Mouse (Mus musculus) urinary bladder, postnatal 36 days (tissue): ENCODE measurements at regions not wholly inside any gene's neighbourhood (a gene's known extent, or its start where the extent isn't known, plus 50 kb on each side); places are given as distances from the start of the nearest gene placed in this dataset.
"Not testable (repeated sequence)": the region's sequence is repeated elsewhere in the genome, so short reads cannot be mapped to it uniquely, and the experiment has no call there.

Experiments
- DNase-seq, 2 experiments: peaks; one replicate each; pipeline ENCODE4 v3.0.0; 2022; ENCODE audit warnings: low spot score in 2 of 2, mixed read lengths in 1 of 2

GRCm38 (mm10) chr6:48341367-48341766 lies 54.0 kb upstream of the Krba1 start:
- not testable (repeated sequence) for DNase-seq

- not testable (repeated sequence) for DNase-seq
Measured at GRCm38 (mm10) chr6:48336964-48337363, 58.4 kb upstream of the Krba1 start.

- no peak for DNase-seq
Measured at GRCm38 (mm10) chr6:48288011-48288410, 107.4 kb upstream of the Krba1 start.

- not testable (repeated sequence) for DNase-seq
Measured at GRCm38 (mm10) chr6:48279646-48280045, 115.7 kb upstream of the Krba1 start.

- DNase-seq, result not testable (repeated sequence)
Measured at GRCm38 (mm10) chr6:48261563-48261962, 133.8 kb upstream of the Krba1 start.

- not testable (repeated sequence) for DNase-seq
Measured at GRCm38 (mm10) chr6:48252989-48253388, 142.4 kb upstream of the Krba1 start.

- DNase-seq, result no peak
Measured at GRCm38 (mm10) chr6:48251954-48252353, 143.4 kb upstream of the Krba1 start.

- DNase-seq, result not testable (repeated sequence)
Measured at GRCm38 (mm10) chr6:48244191-48244590, 151.2 kb upstream of the Krba1 start.

- no peak for DNase-seq
Measured at GRCm38 (mm10) chr6:48227431-48227830, 141.0 kb upstream of the Zfp746 start.

- DNase-seq, result no peak
Measured at GRCm38 (mm10) chr6:48224206-48224605, 137.8 kb upstream of the Zfp746 start.

GRCm38 (mm10) chr6:48222971-48223370 lies 136.6 kb upstream of the Zfp746 start:
- DNase-seq, result no peak

- DNase-seq, result not testable (repeated sequence)
Measured at GRCm38 (mm10) chr6:48221806-48222205, 135.4 kb upstream of the Zfp746 start.

- no peak for DNase-seq
Measured at GRCm38 (mm10) chr6:48215212-48215611, 128.8 kb upstream of the Zfp746 start.

- DNase-seq, result no peak
Measured at GRCm38 (mm10) chr6:48209739-48210138, 123.3 kb upstream of the Zfp746 start.

GRCm38 (mm10) chr6:48209103-48209502 lies 122.7 kb upstream of the Zfp746 start:
- no peak for DNase-seq

- no peak for DNase-seq
Measured at GRCm38 (mm10) chr6:48205722-48206121, 119.3 kb upstream of the Zfp746 start.

- no peak for DNase-seq
Measured at GRCm38 (mm10) chr6:48199951-48200350, 113.6 kb upstream of the Zfp746 start.

- no peak for DNase-seq
Measured at GRCm38 (mm10) chr6:48198806-48199205, 112.4 kb upstream of the Zfp746 start.

GRCm38 (mm10) chr6:48197696-48198378 lies 111.4 kb upstream of the Zfp746 start:
- DNase-seq, result no peak

- DNase-seq, result not testable (repeated sequence)
Measured at GRCm38 (mm10) chr6:48188363-48188762, 102.0 kb upstream of the Zfp746 start.

GRCm38 (mm10) chr6:48185311-48185710 lies 98.9 kb upstream of the Zfp746 start:
- no peak for DNase-seq

- DNase-seq, result no peak
Measured at GRCm38 (mm10) chr6:48178360-48179120, 92.1 kb upstream of the Zfp746 start.

- DNase-seq, result peak; percentile 4 to 47
Measured at GRCm38 (mm10) chr6:48177936-48178335, 91.5 kb upstream of the Zfp746 start.
